Mouse (Mus musculus): Measurements from ENCODE around the gene Opcml. TPM values are rescaled to one million over a fixed set of nuclear protein-coding genes. Genes with fewer than 3 reads are reported as not detected.

Opcml gene
- total RNA-seq, 1 experiment from 2014 or later: 0.12 TPM

DNA sequence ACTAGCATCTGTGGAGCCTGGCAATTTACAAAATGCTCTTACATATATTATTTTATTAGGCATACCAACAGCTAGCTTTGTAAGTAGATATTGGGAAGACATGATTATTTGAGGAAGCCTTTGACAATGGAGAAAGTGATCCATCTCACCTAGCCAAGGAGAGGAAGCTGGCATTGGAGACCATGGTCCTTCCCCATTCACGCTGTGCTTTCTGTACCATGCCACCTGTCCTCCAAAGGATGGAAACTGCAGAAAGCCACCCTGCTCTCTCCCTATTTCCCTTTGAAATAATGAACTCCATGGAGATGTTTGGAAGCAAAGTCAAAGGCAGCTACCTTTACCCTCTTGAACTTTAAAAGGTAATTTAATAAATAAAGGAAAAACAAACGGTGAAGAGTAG is 570.1 kb downstream of the Opcml start:
- no peak for ATAC-seq (ENCODE audit: extremely low read depth, insufficient number of reproducible peaks, low FRiP score, poor library complexity, severe bottlenecking)

DNA sequence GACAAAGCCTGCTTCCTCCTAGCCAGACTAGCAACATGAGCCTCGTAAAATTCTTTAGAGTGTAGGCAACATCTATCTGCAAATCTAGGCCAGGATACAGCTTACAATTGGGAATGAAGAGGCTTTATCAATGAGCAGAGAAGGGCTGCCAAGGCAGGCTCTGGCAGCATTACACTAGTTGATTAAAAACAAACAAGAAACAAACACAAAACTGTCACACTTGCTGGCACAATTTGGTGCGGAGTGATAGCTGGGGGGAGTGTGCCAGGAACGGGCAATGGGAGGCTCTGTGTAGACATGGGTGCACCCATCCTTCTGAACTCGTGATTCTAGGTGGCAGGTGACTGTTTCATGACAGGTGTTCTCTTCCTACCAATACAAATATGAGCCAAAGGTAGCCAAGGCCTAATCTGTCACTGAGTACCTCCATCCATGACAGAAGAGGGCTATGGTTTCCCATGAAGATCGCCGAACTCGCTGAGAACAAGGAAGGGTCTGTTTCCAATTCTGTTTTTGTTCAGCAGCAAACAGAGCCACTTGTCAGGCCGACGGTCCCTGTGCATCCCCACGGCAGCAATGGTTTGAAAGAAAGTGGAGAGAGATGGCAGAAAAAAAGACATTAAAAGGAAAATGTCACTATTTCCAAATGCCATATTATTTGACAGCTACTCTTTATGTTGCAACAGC is 574.0 kb downstream of the Opcml start:
- ATAC-seq (ENCODE audit: extremely low read depth, insufficient number of reproducible peaks, low FRiP score, poor library complexity, severe bottlenecking): no peak

DNA sequence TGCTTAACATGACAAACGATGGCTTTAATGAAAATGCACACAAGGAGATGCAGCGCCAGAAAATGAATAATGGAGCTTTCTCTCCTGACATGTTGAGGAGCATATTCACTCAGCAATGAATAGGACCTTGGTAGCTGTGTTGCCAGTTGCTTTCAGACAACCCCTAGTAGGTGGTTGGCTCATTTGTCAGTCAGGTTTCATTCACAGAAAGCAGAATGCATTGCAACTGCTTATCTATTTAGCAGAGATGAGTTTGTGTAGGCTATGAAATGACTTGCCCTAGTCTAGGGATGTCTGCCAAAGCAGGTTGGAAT is 574.5 kb downstream of the Opcml start:
- ATAC-seq (ENCODE audit: extremely low read depth, insufficient number of reproducible peaks, low FRiP score, poor library complexity, severe bottlenecking): no peak

DNA sequence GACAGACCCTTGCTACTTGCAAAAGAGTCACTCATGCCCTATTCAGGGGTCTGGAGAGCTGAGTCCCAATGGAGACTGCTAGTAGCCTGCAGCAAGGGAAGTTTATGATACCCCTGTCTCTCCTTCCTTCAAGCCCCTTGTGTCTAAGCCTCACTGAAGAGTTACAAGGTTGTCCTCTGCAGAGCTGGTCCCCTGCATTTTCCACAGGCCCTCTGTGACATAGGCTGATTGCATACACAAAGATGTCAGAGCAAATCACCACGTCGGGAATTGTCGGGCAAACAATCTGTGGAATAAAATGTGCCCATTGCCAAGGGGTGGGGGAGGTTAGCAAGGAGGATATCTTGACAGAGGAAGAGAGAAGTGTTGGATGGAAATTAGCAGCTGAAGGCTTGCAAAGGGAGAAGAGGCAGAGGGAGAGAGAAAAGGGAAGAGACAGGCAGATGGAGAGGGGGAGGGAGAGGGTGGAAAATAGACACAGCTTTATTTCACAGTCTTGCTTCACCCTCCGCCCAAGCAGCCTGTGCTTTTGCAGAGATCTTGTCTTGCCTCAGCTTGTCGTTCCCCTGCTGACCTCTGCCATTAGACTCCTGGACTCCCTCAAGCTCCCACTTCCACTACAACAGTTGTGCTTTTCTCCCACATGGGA is 596.1 kb downstream of the Opcml start:
- ATAC-seq (ENCODE audit: extremely low read depth, insufficient number of reproducible peaks, low FRiP score, poor library complexity, severe bottlenecking): no peak

DNA sequence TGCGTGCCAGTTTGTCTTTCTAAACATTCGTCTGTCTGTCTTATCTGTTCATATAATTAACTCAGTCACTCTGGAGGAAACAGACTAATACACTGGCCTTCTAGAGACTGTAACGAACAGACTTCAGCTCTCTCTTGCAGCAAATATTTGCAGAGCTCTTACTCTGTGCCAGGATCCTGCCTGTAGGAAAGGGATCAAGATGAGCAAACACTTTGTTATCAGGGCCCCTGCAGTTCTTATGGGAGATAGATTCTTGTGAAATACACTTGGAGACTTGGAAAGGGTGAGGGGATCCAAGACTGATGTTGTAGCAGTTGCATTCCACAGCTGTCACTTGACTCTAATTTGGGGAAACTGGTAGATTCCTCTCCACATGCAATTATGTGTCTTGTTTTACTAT is 604.6 kb downstream of the Opcml start:
- no peak for ATAC-seq (ENCODE audit: extremely low read depth, insufficient number of reproducible peaks, low FRiP score, poor library complexity, severe bottlenecking)

DNA sequence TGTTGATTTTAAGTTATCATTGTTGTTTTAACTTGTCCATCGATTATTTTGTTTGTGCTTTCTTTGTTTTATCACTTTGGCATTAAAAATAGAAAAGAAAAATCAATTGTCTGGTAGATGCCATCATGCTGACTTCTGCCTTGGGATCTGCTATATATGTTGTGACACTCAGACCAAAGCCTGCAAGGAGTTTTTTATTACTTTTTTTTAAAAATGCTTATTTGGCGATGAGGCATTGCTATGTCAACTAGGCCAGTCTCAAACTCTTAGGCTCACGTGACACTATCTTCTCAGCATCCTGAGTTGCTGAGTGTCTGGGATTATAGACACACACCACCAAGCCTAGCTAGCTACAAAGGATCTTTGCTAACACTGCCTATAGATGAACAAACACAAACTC is 605.1 kb downstream of the Opcml start:
- ATAC-seq (ENCODE audit: extremely low read depth, insufficient number of reproducible peaks, low FRiP score, poor library complexity, severe bottlenecking): no peak

DNA sequence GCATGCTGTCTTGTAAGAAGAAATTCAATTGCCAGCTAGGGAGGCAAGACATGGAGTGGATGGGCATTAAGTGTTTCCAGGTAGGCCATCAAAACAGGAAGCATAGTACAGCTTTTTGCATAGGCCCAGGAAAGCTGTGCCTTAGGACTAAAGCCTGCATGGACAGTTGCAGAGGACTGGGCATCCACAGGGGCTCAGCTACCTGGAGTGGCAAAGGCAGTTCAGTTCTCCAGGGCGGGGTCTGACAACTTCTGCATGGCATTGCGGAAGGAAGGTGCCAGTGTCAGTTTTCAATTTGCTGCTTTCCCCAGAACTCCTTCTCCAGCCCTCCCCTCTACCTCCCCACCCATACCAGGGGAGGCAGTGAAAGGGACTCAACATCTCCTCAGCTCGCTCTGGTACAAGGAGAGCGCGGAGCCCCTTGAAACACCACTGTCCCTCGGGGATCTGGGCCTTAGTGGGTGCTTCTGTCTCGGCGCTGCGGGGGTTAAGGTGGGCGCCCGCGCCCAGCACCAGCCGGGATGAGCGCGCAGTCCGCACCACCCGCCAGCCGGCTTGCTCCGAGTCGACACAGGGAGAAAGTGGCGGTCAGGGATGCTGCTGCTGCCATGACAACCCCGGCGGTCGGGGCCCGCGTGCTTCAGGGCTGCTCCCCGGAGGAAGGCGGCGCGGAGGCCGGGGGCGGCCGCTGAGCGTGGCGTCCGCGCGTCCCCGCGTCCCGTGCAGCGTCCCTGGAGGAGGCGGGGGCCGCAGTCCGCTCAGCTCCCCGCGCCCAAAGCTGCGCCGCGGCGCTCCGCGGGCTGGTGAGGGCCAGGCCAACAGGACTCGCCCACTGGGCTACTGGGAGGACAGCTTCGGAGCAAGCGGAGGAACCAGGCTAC is 612.4 kb downstream of the Opcml start:
- ATAC-seq (ENCODE audit: extremely low read depth, insufficient number of reproducible peaks, low FRiP score, poor library complexity, severe bottlenecking): no peak

DNA sequence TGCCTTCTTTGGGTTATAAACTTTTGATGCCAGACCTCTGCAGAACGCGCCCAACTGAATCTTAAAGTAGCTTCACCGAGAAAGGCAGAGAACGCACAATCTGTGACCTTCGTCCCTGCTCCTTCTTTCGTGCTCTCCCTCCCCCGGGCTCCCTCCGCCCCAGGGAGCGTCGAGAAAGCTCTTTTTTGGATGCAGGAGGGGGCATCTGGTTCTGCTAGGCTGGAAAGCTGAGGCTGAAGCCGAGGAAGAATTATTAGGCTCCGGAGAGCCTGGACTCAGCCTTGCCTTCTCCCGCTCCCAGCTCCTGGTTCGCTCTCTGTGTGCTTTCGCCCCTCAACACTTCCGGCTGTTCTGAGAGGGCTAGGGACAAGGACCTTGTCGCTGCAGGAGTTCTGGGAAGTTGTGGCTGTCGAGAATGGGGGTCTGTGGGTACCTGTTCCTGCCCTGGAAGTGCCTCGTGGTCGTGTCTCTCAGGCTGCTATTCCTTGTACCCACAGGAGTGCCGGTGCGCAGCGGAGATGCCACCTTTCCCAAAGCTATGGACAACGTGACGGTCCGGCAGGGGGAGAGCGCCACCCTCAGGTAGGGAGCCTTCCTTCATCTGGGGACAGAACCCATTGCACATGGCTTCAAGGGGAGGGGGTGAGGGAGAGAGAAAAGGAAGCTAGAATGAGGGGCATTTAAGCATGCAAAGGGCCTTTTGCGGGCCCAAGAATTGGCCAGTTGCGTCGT is 613.4 kb downstream of the Opcml start:
- no peak for ATAC-seq (ENCODE audit: extremely low read depth, insufficient number of reproducible peaks, low FRiP score, poor library complexity, severe bottlenecking)

DNA sequence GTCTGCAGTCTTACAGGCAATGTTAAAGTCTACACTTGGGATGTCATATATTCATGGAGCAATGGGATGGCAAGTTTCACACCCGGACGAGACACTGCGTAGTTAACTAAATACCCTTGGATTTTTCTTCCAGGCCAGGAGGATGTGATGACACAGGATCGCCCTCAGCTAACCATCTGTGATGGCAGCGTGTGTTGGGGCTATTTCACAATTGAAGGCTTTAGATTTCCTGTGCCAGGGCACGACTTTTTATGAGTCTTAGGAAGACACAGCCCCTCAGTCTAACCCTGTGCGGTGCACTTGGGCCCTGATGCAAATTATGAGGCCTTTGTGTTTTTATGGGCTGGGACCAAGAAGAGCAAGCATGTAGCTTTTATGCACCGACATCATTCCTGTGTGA is 614.0 kb downstream of the Opcml start:
- no peak for ATAC-seq (ENCODE audit: extremely low read depth, insufficient number of reproducible peaks, low FRiP score, poor library complexity, severe bottlenecking)

DNA sequence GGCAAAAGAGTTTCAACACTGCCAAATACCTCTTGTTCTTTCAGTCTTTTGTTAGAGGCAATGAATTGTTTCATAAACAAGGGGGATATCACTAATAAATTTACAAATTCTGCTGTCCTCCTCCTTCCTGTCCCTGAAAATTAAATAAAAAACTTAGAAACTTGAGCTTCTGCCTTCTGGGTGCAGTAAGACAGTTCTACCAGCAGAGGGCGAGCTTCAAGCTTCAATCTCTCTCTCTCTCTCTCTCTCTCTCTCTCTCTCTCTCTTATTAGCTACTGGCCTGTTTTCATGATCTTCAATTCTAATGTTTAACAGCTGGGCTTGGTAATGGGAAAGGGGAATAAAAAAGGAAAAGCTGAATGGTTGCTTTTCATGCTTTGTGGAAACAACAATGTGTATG is 615.2 kb downstream of the Opcml start:
- no peak for ATAC-seq (ENCODE audit: extremely low read depth, insufficient number of reproducible peaks, low FRiP score, poor library complexity, severe bottlenecking)

DNA sequence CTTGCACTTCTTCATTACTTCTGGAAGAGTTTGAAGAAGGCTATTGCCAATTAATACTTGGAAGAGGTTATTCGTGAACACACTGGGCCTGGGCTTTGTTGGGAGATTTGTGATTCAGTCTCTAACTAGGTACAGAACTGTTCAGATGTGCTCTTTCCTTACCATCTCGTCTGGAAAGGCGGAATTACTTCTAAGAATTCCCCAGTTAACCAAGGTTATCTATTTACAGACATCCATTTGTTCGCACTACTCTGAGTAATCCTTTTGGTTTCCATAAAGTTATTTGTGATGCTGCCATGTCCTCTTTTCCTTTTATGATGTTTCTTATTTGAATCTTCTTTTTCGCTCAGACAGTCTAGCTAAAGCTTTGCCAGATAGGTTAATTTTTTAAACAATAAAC is 630.2 kb downstream of the Opcml start:
- ATAC-seq (ENCODE audit: extremely low read depth, insufficient number of reproducible peaks, low FRiP score, poor library complexity, severe bottlenecking): no peak

DNA sequence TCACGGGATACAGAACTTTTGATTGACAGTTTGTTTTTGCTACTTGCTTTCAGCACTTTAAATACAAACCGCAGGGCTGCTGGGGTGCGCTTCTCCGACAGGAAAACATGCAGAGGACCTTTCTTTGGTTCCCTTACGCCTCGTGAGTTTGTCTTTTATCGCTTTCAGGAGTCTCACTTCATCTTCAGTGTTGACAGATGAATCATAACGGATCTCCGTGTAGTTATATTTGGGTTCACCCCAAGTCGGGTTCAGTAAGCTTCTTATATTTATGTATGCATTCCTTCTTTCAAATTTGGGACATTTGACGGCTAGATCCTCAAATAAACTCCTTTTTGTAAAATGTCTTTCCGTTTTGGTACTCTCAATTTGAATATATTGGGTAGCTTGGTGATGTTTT is 632.8 kb downstream of the Opcml start:
- no peak for ATAC-seq (ENCODE audit: extremely low read depth, insufficient number of reproducible peaks, low FRiP score, poor library complexity, severe bottlenecking)

DNA sequence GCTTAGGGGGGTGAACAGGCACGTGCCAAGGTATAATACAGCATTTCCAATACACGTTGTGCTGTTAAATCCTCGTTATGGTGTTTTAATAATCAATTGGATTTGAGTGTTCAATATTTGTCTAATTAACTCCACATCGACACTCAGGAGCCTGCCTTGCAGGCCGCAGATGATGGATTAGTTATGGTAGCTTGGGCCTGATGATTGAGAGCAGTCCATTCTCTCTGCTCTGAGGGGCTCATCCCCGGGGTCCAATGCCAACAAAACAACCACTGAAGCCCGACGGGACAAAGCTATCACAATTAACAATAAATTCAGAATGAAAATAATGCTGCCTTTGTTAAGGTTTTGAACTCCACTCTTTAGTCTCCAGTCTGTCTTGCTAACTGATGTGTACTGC is 641.6 kb downstream of the Opcml start:
- no peak for ATAC-seq (ENCODE audit: extremely low read depth, insufficient number of reproducible peaks, low FRiP score, poor library complexity, severe bottlenecking)

DNA sequence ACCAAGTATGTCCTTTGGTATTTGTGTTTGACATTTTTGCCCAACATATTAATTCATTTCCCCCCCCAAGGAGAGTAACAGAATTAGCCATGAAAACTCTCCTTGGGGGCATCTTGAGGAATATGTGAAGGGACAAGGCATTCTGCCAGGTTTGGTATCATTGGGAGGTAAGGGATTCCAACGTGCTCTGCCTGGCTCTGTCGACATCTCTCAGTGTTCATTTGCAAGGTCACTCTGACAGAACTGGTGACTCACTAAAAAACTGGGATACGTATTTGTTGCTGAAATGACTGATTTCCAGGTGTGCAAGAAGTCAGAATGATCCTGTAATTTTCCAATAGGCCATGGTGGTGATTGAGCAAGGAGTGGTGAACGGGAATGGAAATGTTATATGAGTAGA is 648.2 kb downstream of the Opcml start:
- ATAC-seq (ENCODE audit: extremely low read depth, insufficient number of reproducible peaks, low FRiP score, poor library complexity, severe bottlenecking): no peak

DNA sequence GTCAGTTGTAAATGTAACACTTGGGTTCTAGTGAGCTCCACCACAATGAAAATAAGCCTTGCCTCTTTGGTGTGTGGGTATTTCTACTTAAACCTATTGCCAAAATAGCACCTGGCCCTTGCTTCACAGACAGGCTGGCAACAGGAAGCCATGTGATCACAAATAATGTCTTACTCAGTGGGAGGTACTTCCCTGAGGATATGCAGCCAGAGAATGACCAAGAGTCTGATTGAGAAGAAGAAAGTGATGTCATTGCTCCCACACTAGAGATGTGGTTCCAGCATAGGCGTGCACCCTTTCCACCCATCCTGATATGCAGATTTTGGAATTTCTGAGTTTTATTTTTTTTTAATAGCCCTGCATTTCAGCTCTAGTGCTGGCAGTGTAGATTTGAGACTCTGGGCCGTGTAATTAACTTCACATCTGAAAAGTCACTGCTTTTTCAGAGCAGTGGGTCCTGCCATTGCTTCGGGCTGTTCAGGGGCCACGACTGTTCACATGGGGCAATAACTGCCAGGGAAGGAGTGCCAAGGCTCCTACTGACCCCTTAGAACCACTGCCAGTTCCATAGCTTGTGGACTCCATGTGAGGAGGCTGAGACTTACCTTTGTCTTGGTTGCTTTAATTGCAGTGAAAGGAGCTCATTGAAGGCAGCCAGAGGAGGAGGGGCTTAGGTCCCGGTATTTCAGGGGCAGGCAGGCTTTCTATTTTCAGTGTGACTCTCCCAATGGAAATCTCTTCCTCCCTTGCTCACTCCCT is 649.0 kb downstream of the Opcml start:
- ATAC-seq (ENCODE audit: extremely low read depth, insufficient number of reproducible peaks, low FRiP score, poor library complexity, severe bottlenecking): no peak

DNA sequence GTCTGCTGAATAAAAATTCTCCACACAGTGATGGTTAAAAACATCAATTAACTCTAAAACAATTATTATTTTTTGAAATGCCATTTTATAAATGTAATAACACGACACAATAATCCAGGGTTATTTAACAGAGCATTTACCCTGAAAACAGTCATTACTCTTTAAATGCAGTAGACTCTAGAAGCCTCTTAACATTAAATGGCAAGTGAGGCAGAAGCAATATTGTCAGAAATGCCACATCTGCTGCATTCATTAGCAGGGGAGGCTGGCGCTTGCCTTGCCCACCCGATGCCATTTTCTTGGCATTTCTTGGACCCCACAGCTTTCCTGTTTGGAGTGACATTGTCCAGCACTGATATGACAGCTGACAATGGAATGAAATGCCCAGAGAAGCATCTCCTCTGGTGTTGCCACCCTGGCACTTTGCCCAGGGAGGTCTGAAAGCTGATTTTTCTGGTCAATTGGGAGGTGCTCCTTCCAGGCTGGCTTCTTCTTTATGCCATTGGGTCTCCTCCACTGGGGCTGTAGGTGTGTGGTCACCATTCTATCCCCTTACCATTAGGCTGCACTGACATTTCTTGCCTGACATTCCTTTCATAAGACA is 649.7 kb downstream of the Opcml start:
- ATAC-seq (ENCODE audit: extremely low read depth, insufficient number of reproducible peaks, low FRiP score, poor library complexity, severe bottlenecking): no peak

DNA sequence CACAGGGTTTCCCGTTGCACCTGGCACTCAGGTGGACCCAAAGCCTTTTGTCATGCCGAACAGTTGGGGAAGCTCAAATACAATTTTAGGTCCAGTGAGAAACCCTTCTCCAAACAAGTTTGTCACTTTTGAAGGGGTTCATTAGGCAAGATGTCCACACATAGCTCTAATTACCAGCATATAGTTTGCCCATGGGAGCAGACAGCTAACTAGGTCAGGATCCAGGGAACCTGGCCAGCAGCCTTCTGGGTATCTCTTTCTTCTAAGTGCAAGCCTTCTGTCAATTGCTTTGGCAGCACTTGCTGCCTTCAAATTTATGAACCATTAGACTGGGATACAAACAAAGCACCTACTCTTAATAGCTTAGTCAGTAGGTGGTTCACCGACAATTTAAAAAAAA is 653.9 kb downstream of the Opcml start:
- no peak for ATAC-seq (ENCODE audit: extremely low read depth, insufficient number of reproducible peaks, low FRiP score, poor library complexity, severe bottlenecking)

DNA sequence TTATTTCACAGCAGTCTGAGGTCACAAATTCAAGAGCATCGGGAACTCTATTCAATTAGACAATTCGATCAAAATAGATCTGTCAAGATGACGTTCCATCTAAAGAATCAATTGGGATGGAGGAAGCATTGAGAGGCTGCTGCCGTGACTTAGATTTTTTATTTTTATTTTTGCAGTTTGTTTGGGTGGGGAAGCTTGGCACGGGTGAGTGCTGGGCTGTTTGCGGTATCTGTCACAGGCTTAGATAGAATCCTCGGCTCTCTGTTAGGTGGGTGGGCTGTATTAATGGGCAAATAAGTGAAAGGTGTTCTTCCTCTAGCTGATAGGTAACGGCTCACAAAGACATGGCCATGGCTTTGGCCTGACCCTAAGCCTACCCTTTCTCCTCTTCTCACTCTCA is 654.4 kb downstream of the Opcml start:
- ATAC-seq (ENCODE audit: extremely low read depth, insufficient number of reproducible peaks, low FRiP score, poor library complexity, severe bottlenecking): no peak

DNA sequence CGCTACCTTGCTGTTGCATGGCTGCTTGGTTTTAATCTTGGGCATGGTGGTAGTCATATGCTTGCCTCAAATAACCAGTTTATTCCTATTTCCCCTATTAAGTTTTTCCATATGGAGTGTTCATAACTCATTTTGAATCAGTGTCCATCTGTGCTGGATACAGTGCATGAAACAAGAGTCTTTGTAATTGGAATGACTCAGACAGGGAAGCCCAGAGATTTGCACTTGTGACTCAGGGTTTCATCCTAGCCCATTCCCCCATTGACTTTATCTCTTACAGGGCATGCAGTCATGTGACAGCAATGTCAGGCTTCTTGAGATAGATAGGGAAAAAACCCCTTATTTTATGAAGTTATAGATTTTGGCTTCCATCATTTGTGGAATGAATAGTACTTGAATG is 655.3 kb downstream of the Opcml start:
- no peak for ATAC-seq (ENCODE audit: extremely low read depth, insufficient number of reproducible peaks, low FRiP score, poor library complexity, severe bottlenecking)
